Mouse (Mus musculus) MN1 (cell line): Measurements from ENCODE around the gene Dab1.

Experiments used
- DNase-seq: peaks from one replicate; pipeline ENCODE4 v3.0.0-alpha.2; 2016; ENCODE audit warnings: low spot score

The Dab1 gene

DNA sequence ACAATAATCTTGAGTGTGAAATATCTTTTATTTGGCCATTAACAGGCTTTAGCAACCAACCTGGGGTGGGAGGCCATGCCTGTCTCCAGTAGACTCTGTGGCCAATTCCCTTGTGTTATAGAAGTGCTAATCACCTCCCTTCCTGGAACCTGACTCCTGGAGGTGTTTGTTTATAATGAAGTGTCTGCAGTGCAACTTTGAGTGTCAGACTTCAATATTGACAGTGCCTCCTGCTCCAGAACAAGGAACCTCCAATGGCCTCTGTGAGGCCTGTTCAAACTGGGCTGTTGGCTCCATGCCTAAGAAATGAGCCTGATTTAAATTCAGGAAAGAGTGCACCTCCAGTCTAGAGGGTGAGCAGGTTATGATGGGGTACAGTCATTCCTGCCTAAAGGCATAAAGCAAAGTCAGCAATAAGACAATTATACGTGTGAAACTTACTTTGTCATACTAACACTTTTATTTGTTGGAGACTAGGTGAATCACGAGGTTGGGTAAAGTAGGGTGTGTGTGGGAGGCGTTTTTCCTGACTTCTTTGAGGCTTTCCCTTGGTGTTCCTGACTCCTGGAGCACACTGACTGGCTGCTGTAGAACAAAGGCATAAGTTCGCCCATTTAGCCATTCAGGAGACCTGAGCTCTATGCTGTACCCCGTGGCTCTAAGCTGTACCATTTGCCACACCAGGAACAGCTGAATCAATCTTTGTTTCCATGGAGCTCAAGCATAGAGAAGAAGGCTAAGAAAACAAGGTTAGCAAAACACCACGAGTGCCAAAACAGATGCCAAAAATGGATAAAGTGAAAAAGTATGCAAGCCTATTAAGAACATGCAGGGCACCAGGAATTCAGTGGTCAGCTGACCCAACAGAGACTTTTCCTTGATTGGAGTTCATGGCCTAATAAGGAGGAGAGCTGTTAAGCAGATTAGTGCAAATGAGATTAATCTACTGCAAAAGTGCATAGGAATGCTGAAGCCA, 978.6 kb downstream of the Dab1 start:
- DNase-seq, result peak; percentile 6

DNA sequence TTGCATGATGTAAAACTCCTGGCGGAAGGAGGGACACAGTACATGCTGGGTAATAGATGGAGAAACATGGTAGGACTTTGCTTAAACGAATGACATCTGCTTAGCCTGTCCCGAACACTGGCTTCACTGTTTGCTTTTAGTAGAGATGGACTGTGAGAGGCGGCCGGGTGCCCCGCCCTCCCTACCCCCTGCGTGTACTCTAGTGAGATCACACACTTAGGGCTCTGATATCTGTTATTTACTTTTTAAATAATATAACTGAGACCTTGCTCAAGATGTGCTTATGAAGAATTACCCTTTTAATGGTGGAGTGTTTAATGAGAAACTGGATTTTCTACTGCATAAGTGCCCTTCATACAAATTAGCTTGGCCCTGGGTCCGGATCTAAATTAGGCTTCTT, 983.6 kb downstream of the Dab1 start:
- DNase-seq, result no peak

DNA sequence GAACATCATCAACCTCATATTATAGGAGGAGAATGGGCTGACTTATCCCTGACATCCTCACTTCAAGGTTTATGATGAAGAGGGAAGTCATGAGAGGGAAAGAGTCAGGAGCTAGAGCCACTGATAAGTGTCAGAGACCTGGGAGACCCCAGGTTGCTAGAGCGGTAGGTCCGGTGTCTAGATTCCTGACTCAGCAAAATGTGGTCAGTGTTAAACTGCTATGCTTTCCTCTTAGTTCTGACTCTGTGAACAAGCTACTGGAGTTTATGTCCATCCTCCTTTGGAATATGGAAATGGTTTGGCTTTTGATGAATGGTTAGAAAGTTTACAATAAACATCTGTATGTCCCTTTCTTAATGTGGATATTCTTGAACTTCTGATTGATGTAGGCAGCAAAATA, 985.1 kb downstream of the Dab1 start:
- no peak for DNase-seq

DNA sequence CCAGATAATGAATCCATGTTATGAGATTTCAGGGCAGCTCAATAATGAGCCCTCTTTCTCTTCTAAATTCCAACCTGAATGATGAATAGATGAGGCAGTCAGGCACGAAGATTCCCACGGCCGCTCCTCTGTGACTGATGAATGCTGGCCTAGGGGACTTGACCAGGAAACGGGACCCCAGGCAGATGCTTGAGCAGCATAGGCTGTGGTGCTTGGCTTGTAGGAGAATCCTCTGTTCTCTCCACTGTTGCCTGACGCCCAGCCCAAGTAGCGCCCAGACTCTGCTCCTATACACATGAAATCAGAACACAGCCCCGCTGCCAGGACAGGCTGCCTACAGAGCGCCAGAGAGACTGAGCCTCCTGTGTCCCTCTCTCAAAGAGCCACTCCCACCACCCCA, 987.7 kb downstream of the Dab1 start:
- DNase-seq, result no peak

DNA sequence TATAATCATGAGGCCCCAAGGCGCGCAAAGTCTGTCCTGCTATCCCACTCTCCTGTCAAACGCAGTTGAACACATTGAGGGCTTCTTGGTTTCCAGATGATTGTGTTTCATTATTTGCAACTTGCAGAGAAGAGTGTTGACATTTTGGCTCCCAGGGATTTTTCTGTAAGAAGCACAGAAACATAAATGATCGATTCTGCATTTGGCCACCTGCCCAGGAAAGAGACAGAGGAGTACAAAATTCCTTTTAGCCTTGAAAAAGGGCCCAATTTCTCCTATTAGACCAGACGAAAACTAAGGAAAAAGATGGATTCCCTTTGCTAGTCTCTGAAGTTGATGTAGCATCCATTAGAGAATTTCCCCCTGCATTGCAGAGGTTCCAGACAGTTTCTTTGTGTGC, 988.5 kb downstream of the Dab1 start:
- no peak for DNase-seq

DNA sequence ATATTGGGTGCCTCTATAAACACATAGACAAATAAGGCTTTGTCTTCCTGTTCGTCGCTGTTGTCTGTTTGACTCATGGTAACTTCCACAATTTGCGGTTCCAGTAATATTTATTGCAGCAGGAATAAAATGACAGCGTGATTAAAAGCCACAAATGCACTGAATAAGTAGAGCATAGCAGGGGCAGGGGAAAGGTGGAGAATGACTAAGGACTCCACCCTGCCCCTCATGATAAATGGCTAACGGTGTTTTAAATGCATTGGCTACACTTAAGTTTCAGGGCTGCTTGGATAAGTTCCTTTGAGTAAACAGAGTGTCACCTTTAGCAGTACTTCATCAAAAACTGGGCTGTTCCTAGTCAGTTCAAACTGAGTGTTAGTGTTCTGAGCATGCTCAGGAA, 1000.3 kb downstream of the Dab1 start:
- DNase-seq, result no peak

DNA sequence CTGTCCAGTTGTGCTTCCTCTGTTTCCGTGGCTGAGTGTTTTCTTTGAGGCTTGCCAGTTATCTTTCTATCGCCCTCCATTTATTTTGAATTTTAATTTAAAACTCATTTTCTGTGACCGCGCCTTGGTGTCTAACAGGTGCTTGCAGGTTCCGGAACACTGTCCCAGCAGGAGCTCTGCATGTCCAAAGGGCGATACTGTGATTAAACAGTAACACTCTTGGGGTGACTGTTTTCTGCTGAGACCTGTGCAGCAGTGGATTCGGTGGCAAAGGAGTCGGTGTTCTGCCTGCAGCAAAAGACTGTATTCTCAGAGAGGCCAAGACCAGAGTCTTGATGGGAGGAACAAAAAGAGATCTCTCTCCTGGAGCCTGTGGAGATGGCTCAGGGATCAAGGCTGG, 1006.2 kb downstream of the Dab1 start:
- DNase-seq, result no peak

DNA sequence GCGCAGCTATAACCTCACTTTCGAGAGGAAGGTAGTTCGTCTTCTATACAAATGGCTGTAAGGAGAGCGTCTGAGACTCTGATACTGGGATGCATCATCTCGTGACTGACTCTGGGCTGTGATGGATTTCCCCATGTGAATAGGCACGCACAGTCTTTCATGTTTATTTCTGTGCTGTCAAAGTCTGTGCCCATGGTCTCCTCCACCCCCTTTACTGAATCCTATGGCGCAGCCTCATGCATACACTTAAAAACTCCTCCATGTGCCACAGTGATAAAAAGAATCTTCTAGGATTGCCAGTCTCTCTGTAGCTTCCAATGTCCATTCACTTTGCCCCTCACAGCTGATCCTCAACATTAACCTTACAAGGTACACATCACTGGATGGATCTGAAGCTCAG, 1009.5 kb downstream of the Dab1 start:
- DNase-seq, result no peak

DNA sequence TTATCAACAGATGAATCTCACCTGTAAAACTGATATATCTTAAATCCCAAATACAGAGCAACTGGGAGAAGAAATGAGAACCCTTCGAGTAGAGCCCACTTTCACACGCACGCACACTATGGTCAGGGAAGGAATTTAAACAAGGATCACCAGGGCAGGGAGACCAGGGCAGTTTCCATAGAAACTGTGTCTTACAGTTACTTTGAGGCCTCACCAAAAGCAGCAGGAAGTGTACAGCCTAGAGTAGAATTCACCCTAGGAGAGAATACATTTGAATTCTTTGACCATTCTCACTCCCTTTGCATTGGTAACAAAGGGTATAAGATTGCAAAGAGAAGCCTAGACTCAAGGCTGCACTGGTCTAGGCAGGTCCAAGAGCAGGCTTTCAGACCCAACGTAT, 1017.9 kb downstream of the Dab1 start:
- no peak for DNase-seq

DNA sequence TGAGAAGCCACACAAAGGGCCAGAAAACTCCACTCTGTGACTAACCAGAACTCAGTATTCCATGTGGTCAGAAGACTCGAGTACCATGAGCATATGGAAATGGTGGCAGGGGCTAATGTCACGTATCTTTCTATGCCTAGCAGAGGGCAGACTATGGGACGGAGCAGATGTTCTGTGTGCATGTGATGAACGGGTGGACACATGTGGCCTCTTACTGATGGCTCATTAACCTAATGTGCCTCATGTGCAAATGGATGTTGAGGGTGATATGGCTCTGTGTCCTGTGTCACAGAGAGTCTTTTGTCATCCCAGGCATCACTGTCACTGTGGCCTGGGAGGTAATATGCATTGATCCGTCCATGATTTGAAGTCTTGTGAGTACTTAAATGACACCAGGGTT, 1021.5 kb downstream of the Dab1 start:
- DNase-seq, result no peak

DNA sequence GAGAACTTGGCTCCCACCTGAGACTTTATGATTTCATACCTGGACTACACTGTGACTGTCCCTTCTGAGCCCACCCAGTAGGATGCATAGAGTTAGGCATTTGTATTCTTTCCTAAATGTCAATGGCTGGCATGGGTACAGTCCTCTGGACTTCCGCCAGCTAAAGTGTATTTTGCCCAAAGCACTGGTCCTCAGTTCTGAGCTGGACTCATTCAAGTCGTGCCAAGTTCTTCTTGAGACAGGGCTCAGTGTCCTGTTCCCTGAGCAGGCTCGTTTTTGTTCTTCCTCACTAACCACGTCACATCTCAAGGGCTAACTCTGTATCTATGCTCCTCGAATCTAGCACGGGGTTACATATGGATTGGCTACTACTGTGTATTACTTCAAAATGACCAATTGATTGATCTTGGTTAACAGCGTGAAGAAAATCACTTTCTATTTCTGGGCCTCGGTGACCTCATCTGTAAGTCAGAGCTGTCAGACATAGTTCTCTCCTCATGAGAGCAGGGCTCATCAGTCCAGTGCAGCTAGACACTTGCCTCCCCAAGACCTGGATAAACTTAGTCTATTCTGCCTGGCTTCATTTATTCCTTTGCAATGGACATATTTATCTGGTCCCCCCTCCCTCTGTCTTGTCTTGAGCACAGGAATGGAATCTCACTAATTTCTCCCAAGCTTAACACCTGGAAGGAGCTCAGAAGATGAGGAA, 1023.8 kb downstream of the Dab1 start:
- DNase-seq, result no peak

DNA sequence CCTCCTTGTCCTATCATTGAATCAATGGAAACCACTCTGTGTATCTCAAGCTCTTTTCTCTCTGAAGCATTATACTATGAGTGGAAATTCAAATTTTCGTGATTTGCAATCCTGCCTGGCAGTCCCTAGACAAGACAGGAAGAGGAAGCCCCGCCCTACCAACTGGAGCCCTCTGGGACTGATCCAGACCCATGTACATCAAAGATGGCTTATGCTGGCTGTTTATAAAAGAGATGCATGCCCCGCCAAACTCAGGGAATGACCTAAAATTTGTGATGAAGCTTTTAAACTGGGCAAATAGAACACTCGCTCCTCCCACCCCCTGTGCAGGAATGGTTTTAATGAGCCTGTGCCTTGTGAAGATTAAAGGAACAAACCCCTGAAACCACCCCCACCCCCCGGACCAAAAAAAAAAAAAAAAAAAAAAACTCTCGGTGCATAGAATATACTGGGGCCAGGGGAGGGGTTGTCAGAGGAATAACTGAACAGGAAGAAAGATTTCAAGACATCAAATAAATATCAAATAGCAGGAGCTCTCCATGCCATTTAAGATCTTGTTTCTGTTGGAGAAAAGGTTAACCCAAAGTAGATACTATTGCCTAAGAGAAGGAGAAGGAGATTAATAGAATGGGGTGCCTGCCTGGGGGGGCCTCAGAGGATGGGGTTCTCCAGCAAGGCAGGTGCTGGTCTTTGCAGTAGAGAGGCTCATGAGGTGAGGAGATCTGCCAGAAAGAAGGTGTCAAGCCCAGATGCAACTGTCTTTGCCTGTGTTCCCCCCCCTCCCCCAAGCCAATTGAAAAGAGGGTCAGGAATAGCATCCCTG, 1024.6 kb downstream of the Dab1 start:
- DNase-seq, result no peak

DNA sequence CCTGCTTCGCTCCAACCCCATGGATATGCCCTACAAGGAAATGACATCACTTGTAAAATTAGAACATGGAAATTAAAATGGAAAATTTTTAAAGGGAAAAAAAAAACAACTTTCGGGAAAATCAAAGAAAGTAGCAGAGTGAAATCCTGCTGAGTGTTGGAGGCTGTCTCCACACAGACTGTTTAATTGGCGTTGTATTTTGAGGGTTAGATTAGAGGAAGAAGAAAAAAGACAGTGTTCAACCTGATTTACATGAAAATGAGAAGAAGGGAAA, 1025.1 kb downstream of the Dab1 start:
- no peak for DNase-seq

DNA sequence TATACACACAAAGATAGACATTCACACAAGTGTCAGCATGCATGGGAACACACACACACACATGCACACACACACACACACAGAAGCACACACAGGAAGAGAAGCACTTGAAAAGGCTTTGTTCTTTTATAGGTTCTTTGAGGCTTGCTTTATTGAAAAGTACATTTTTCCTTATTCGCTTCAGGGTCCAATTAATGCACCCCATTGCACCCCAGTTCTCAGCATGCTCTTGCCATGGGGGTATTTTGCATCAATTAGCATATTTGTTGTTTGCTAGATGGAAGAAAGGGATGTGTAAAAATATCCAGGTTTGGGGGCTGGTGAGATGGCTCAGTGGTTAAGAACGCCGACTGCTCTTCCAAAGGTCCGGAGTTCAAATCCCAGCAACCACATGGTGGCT, 1025.7 kb downstream of the Dab1 start:
- DNase-seq, result no peak

DNA sequence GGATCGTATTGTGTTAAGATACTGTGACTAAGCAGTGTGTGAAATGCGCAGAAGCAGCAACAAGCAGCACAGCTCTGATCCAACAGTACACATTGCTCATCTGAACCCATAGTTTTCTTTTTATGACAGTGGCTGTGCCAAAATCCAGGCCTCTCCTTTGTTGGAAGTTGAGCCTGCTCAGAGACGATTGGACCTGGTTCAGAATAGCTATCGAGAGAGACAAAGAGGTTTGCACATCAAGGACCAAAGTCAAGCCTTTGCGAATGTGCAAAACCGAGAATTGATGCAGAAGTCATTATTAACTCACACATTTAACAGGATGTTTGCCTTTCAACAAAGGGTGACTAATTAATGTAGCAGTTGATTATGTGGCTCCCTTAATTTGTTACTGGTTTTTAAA, 1032.6 kb downstream of the Dab1 start:
- DNase-seq, result no peak

DNA sequence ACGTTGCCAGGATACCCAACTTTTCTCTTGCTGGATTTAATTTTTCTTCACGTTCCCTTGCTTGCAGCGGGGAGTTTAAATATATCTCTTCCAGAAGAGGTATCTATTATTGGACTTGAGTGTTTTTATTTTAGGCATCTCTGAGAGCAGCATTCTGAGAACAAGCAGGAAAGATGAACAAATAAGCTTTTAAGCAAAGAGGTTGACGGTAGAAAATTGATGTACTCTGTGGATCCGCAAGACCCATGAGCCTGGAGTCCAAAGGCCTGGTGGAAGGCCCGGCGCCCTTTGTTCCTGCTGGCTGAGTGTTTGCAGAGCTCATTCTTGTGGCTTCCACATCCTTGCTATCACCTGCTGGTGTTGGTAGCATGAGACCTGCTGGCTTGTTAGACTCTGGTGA, 1037.6 kb downstream of the Dab1 start:
- DNase-seq, result no peak

DNA sequence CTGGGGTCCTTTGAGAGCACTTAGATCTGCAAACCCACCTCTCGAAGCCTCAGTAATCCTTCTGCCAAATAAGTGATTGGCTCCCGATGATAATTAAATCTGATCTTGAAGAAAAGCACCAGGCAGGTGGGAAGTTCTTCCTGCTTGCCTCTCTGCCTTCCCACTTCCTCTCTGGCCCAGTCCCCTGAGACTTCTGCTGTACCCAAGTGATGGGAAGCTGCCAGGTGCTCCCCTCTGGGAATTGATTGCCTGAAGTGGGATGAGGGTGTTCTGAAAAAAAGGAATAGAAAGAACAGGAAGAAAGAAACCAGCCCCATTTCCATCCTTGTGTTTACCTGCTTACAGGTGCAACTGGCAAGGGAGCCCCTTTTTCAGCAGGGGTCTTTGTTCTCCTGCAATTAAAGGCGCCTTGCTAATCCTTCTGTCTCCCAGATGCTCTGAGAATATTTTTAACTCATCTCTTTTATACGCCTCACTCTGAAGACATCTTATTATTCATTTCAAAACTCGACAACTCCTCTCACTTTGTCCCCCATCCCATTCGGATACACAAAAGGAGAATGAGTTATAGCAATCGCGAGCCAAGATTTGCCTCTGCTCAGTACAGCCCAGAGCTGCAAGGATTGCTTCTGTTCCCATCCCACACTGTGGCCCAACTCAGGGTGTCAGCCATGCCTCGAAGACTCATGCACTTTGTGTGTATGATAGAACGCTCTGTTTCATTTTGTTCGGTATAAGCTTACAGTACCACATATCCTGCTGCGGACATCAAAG, 1043.9 kb downstream of the Dab1 start:
- no peak for DNase-seq

DNA sequence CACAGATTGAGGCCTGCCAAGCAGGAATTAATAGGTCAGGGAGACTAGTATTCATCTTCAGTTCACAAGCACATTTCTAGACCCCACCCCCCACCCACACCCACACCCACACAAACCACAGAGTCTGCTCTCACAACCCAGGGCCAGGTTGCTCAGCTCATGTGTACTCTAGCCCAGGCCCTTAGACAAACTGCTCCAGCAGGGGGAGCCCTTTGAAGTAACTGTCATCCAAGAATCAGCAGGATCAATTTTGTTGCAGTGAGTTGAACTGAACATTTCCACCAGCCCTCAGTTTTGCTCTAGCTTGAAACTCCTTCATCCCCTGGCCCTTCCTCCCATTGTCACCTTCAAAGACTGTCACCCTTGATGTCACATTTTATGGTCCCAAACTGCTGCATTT, 1046.4 kb downstream of the Dab1 start:
- no peak for DNase-seq

DNA sequence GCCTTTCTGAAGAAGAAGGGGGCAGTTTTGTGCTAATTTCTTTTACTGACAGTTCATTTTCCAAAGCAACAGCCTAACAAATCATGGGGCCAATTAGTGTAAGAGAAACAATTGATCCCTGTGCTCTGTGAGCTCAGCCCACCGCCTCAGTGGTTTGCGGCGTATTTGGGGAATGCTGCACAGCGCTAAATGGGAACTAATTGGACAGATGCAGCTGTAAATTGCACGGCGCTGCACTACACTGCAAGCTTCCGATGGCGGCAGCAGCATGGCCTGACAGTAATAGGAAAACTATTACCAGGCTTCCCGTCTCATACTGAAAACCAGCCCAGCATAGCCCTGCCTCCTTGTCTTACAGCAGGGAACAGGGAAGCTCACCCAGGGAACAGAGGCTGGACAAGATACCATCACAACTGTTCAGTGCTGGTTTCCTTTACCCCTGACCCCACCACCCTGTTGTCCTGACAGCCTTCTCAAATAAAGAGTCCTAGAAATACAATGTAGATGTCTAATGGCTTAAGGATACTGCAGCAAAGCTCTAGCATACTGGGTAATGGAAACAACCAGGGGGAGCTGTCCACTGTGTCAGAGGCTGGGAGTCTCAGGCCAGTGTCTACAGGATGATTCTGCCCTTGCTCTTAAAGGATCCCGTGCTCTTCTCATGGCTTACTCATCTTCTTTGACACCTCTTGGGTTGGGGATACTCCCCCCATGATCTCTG, 1047.8 kb downstream of the Dab1 start:
- DNase-seq, result no peak

DNA sequence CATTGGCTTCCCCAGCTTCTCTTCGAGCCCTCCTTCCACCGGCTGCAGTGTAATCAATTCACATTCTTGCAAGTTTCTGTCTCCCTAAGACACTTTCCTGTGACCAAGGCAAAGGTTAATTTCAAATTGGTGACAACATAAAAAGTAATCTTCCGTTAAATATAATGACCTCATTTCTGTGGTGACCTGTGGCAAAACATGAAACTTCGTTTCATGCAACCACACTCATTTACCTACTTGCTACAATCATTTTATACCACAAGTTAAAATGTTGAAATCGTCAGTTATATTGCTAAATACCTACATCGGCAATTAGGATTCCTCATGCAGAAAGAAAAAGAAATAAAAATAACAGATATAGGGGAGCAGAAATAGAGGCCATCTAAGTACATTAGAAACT, 1048.9 kb downstream of the Dab1 start:
- no peak for DNase-seq

DNA sequence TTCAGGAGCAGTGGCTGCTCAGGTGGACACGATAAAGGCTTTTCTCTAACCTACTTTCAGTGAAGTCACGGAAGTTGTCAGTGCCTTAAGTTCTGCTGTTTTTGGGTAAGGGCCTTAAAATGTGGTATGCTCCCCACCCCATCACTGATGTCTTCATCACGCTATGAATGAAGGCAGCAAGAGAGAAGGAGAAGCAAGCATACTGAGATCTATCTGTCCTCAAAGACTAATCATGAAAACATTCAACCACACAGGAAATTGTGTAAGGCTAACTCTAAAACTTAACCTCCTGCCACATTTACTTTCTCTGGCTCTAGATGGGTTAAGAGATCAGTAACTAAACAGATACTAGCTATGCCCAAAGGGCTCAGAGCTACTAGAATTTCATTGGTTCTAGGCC, 1050.2 kb downstream of the Dab1 start:
- DNase-seq, result no peak
